Mouse (Mus musculus) E14TG2a.4 (cell line): ENCODE results near the gene Knop1.

Experiments used
- CTCF ChIP-seq: conservative IDR thresholded peaks from 2 replicates; pipeline ENCODE4 v1.5.1; 2014; ENCODE audit warnings: low read length
- POU5F1 ChIP-seq: IDR thresholded peaks from 2 replicates; pipeline ENCODE4 v1.6.1; 2014; ENCODE audit warnings: low read length, borderline replicate concordance

- no peak for TF ChIP-seq CTCF
- no peak for TF ChIP-seq POU5F1
These were observed 54.3 kb downstream of the Knop1 start for GRCm38 (mm10) chr7:118801791-118802190.
